Mouse (Mus musculus): Measurements from ENCODE around the gene Tpsb2. TPM values are rescaled to one million over a fixed set of nuclear protein-coding genes. Genes with fewer than 3 reads are reported as not detected.
A peak's percentile ranks its signal among the peaks of the same experiment; 100 is the strongest.

Gene Tpsb2
- not detected in 3 replicates for total RNA-seq (2017)

DNA sequence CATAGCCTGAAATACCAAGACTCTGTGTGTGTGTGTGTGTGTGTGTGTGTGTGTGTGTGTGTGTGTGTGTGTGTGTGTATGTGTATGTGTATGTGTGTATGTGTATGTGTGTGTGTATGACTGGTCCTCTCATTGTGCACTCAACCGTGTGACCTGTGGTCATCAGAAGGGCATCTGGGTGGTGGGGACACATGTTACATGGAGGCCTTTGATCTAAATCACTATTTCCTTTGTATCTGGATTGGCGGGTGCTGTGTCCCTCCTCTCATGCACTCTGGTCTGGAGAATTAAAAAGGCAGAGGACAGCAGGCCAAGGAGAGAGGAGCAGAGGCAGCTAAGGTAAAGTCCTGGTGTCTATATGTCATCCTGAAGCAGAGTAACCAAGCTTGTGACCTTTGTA lies at the start of gene Tpsb2:
Tpsb2 (plus strand) TSS at position 301 of the 400 bp plus-strand sequence.
- ATAC-seq (replicated peaks; ENCODE audit: insufficient number of reproducible peaks, low FRiP score, low TSS enrichment, poor library complexity, severe bottlenecking) = no peak

DNA sequence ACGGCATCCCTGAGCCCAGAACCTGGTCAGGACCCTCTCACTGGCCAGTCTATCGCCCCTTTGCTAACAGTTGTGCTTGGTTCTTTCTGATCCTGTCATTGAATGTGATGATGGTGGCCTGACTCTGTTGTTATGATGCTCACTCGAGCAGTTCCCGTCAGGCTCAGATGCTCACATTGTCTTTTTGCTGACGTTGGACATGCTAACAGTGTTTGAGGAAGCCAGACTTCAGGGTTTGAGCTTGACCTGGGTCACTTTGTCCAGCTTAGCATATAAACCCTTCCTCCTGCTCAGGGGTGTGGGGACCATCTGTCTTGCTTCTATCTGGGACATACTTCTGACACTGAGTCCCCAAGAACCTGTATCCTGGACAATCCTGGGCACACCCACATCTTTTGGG lies 47.8 kb upstream of the Tpsb2 start, which contains the start of gene Prss29:
Prss29 (plus strand) TSS at position 301 of the 400 bp plus-strand sequence.
- no peak for ATAC-seq (replicated peaks; ENCODE audit: insufficient number of reproducible peaks, low FRiP score, low TSS enrichment, poor library complexity, severe bottlenecking)

DNA sequence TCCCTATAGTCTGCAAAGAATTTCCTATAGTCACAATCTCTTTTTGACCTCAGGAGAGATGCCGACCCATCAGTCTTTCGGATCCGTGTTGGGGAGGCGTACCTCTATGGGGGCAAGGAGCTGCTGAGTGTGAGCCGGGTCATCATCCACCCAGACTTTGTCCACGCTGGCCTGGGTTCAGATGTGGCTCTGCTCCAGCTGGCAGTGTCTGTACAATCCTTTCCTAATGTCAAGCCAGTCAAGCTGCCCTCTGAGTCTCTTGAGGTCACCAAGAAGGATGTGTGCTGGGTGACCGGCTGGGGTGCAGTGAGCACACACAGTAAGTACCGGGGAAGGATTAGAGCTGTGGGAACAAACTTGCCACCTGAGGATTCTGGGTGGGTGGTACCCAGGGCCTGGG lies 45.3 kb upstream of the Tpsb2 start:
- ATAC-seq (replicated peaks; ENCODE audit: insufficient number of reproducible peaks, low FRiP score, low TSS enrichment, poor library complexity, severe bottlenecking) = no peak

DNA sequence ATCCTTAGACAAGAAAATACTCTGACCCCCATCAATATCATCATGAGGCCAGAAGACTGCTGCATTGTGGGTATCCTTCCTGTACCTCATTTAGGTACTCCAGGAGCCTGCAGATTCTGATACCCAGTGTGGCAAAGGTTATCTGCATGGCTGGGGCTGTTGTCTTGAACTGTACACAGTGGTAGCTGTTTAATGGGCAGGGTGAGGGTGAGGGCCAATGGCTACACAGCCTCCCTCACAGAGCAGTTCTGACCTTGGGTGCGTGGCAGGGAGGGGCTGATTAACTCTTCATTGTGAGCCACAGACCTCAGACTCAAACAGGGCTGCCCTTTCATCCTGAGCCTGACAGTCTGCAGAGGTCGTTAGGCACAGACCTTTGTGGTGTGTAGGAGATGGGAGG lies 43.2 kb upstream of the Tpsb2 start:
- no peak for ATAC-seq (replicated peaks; ENCODE audit: insufficient number of reproducible peaks, low FRiP score, low TSS enrichment, poor library complexity, severe bottlenecking)

DNA sequence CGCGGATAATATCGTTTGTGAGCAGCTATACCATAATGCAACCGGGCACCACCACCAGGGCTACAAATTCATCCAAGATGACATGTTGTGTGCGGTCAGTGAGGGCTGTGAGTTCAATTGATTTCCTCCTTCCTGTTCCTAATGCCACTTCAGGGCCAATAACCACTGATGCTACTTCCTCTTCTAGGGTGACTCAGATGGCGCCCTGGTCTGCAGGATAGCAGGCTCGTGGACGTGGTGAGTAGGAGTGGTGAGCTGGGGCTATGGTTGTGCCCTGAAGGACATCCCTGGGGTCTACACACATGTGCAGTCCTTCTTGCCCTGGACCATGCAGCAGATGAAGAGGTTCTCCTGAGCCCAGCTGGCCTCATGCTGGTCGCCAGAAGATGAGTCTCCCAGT lies 33.8 kb upstream of the Tpsb2 start:
- ATAC-seq (replicated peaks; ENCODE audit: insufficient number of reproducible peaks, low FRiP score, low TSS enrichment, poor library complexity, severe bottlenecking) = peak; percentile 78

DNA sequence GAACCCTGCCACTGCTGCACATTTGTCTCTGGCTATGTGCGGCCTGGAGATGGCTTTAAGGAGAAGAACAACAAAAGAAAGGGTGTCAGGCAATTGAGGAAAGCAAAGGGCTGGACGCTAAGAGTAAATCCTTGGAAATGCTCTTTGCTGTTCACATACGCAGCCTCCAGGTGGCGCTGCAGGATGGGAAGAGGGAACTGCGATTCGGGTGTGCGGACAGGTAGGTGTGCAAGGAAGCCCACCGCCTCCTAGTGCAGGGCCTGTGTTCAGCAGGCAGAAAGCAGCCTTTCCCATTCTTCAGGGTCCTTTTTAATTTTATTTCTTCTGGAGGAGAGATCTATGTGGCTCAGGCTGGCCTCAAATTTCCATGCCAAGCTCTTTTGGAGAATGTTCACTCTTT lies 32.2 kb upstream of the Tpsb2 start:
- no peak; the same call in 1 of the 2 replicates for ATAC-seq (replicated peaks; ENCODE audit: insufficient number of reproducible peaks, low FRiP score, low TSS enrichment, poor library complexity, severe bottlenecking)

DNA sequence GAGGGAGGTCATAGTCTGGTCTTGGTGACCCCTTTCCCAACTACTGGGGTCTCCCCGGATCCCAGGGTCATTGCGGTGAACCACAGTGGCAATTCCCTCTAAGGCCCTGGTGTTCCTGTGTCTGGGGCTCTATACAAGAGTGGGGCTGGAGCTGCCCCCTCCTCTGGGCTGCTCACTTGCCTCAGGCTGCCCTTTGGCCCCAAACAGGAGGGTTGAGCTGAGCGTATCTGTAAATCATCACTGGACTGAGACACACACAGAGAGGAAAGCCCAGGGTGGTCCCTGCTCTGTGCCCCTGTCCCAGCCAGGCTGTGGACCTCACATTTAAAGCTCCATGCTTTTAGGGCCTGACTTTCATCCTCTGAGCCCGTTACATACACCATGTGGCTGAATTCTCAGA lies 27.9 kb upstream of the Tpsb2 start:
- no peak for ATAC-seq (replicated peaks; ENCODE audit: insufficient number of reproducible peaks, low FRiP score, low TSS enrichment, poor library complexity, severe bottlenecking)

DNA sequence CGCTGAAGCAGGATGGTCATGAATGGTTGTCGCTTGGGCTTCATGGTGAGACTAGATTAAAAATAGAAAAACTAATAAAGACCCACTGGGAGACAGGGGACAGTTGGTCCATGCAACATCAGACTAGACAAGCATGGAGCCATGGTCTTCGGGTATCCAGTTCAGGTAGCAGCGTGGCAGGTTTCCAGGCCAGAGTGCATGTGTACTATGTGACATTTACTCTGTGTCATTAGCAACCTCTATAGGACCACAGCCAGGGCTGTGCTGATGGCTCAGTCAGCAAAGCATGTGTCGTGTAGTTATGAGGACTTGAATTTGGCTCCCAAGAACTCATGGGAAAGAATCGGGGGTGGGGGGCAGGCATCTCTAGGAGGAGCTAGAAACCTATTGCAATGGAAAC lies 26.1 kb upstream of the Tpsb2 start:
- no peak for ATAC-seq (replicated peaks; ENCODE audit: insufficient number of reproducible peaks, low FRiP score, low TSS enrichment, poor library complexity, severe bottlenecking)

DNA sequence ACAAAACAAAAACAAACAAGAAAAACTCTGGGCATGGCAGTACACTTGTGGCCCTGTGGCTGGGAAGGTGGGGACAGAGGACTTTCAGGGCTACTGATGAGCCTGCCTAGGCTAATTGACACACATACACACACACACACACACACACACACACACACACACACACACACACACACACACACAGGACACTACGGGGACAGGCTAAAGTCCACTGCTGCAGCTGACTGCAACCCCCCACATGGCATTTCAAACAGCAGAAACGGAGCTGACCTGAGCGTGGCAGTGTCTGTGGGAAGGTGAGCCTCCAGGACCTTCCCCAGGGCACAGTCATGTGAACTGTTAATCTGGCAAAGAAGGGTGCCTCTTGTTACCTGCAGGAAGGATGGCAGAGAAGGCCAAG lies 24.6 kb upstream of the Tpsb2 start:
- no peak for ATAC-seq (replicated peaks; ENCODE audit: insufficient number of reproducible peaks, low FRiP score, low TSS enrichment, poor library complexity, severe bottlenecking)

DNA sequence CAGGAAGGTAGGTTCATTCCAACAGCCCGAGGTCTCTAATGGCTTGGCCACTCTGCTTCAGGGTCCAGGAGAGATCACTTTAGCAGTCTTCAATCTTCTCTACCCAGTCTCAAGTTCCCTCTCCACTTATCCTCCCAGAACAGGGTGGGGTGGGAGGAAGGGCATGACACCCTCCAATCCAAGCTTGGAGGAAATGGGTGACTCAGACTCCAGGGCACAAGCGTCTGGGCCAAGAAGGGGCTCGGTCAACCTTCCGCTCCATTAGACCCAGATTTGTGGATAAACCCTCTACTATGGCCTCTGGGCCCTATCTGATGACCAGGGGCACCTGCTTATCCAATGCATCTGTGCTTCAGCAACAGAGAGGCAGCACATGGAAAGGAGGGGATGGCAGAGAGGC lies 20.6 kb upstream of the Tpsb2 start, which contains the start of gene Tpsab1:
Tpsab1 (minus strand) TSS at position 101 of the 400 bp plus-strand sequence.
- no peak for ATAC-seq (replicated peaks; ENCODE audit: insufficient number of reproducible peaks, low FRiP score, low TSS enrichment, poor library complexity, severe bottlenecking)

DNA sequence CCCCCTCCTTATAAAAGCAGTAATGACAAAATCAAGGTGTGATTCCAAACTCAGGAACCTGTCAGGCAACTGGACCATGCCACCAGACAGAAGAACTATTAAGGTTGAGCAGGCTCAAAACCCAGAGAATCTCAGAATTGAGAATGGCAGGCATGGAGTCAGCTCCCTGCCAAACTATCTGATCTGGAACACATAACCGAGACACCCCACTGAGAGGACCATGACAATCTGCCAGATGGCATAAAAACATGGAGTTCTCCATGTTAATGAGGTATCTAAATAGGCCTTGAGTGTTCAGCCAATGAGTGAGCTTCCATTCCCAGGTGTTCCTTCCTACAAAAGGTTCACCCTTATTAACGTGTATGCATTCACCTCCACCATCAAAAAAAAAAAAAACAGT lies 4.8 kb upstream of the Tpsb2 start:
- ATAC-seq (replicated peaks; ENCODE audit: insufficient number of reproducible peaks, low FRiP score, low TSS enrichment, poor library complexity, severe bottlenecking) = no peak

DNA sequence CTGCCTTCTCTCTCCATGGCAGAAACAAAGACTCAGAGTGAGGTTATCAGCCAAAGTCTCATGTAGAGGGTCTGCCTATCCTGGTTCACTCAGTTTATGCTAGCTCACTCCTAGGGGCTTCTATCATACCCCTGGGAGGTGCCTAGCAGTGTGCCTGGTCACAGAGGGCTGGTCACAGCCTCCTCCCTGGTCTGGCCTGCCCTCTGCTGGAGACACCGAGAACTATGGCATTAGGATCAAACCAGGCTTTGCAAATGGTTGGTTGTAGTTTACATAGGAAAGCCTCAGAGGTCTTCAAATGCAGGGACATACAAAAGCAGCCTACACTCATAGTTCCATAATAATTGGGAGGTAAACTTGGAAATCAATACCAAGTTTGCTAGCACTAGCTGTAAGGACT lies 2.4 kb upstream of the Tpsb2 start:
- no peak for ATAC-seq (replicated peaks; ENCODE audit: insufficient number of reproducible peaks, low FRiP score, low TSS enrichment, poor library complexity, severe bottlenecking)

DNA sequence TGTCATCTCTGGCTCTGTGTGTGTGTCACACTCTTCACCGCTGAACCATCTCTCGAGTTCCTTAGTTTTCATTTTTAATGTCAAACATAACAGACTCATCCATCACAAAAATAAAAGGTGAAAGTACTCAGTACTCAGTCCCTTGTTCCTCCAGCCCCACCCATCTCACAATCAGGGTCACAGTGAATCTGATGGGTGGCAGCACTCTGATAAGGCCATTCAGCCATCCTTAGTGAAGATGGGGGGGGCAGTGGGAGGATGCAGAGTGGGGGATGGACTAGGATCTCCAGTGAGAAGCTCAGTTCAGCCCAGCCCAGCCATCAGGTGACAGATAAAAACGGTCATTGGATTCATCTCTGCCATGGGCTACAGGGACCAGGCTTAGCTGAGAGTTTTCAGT lies 2.9 kb downstream of the Tpsb2 start, which contains the start of gene Tpsg1:
Tpsg1 (plus strand) TSS at position 301 of the 400 bp plus-strand sequence.
- no peak for ATAC-seq (replicated peaks; ENCODE audit: insufficient number of reproducible peaks, low FRiP score, low TSS enrichment, poor library complexity, severe bottlenecking)

DNA sequence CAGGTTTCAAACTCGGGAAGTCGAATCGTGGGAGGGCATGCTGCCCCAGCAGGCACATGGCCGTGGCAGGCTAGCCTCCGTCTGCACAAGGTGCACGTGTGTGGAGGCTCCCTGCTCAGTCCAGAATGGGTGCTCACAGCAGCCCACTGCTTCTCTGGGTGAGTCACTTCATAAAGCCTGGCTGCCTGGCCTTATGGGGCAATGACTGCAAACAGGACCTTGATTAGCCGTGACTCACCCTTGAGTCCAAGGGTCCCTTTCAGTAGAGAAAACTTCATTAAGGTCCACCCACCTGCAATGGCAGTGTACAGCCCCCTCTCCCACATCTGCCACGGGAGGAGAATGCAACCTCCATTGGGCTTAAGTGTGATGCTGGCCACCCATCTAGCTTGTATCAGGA lies 6.4 kb downstream of the Tpsb2 start:
- no peak for ATAC-seq (replicated peaks; ENCODE audit: insufficient number of reproducible peaks, low FRiP score, low TSS enrichment, poor library complexity, severe bottlenecking)

DNA sequence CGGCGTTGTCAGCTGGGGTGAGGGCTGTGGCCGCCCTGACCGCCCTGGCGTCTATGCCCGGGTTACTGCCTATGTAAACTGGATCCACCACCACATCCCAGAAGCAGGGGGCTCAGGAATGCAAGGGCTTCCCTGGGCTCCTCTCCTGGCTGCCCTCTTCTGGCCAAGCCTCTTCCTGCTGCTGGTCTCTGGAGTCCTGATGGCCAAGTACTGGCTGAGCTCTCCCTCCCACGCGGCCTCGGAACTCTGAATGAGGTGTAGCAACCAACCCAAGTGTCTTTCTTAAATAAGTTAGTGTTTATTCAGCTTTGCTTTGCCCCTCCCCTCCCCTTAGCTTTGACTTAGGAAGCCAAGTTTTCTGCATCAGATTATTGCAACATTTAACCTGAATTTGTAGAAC lies 7.9 kb downstream of the Tpsb2 start:
- ATAC-seq (replicated peaks; ENCODE audit: insufficient number of reproducible peaks, low FRiP score, low TSS enrichment, poor library complexity, severe bottlenecking) = no peak

DNA sequence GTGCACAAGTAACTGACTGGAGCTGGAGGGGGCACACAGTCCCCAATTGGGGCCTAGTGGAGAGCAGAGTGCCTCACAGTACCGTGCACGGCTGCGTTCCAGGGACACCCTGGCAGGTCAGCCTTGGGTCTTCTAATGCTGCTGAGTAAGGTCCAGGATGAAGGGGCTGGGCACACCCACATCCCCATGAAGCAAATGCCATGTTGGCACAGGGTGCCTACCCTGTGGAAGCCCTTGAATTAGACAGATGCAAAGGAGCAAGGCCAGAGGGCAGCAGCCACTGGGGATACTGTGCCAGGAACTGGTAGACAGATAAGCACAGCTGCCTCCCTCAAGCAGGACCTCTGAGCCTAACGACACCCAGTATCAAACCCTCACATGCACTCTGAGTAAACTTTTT lies 28.4 kb downstream of the Tpsb2 start:
- no peak for ATAC-seq (replicated peaks; ENCODE audit: insufficient number of reproducible peaks, low FRiP score, low TSS enrichment, poor library complexity, severe bottlenecking)

DNA sequence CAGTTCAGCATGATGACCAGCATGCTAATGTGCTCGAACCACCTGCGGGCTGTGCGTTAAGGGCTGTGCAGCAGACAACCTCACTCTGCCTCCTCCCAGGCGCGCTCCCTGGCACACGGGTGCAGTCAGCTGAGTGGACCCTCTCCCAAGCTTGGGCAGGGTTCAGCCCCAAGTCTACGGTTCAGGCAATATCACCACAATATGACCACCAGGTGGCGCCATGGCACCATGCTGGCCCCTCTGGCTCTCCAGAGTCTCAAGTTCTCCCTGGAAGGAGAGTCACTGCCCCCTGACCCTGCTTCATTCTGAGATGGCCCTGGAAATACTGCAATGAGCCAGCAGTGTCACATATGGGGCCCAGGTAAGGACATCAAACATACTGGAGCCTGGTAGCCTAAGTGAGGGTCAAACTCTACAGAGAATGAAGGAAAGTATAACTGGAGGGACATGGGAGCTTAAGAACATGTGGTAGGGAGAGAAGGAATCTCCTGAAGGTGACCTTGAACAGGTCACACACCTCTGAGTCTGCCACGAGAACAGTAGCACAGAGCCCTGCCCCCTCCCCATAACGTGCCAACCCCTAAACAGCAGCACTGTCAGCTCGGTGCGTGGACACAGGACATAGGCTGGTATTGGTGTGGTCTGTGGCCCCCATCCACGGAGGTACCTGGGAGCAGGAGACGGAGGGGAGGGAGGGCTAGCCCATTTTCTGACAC lies 31.9 kb downstream of the Tpsb2 start:
- ATAC-seq (replicated peaks; ENCODE audit: insufficient number of reproducible peaks, low FRiP score, low TSS enrichment, poor library complexity, severe bottlenecking) = no peak

DNA sequence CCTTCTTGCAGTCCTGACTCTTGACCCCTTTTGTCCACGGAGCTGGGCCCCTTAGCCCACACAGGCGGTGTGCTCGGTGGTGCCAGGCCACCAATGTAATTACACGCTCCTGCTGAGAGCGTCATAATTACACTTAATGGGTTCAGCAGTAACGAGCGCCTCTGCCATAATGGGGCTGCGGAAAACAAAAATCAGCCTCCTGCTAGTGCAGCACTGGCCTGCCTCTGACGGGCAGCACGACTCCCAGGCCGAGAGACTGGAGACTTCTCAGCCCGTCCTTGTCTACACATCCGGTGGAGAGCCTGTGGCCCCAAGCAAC lies 32.4 kb downstream of the Tpsb2 start:
- ATAC-seq (replicated peaks; ENCODE audit: insufficient number of reproducible peaks, low FRiP score, low TSS enrichment, poor library complexity, severe bottlenecking) = no peak

DNA sequence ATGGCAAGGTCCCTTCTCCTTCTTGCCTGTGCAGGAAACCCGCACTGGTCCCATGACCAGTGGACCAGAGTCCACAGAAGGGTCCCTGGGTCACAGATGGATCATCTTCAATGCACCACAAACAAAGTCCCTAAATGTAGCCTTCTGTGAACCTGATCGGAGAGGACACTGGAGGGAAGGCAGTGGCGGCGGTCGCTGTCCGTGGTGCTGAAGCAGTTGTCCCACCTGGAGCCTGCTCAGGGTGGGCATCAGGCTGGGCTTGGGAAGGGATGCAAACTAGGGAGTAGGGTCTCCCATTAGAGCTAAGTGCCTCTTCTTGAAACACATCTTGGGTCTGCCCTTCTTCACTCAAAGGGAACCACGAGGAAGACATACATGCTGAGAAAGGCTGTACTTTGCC lies 34.3 kb downstream of the Tpsb2 start:
- ATAC-seq (replicated peaks; ENCODE audit: insufficient number of reproducible peaks, low FRiP score, low TSS enrichment, poor library complexity, severe bottlenecking) = no peak

DNA sequence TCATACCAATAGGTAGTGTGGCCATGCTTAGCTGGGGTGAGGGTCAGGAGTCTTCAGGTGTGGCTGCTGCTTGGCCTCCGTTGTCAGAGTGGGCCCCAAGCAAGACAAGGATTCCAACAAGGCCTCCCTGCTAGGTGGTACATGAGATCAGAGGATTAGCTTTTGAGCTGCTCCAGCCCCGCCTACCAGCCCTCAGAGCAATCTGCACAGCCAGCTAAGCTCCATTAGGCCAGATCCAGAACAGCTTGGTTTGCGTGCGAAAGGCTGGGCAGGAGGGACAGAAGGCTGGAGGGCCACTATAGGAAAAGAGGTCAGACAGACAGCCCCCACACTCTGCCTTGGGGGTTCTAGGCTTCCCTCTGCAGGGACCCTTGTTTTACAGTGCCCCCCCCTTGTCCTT lies 35.4 kb downstream of the Tpsb2 start:
- no peak for ATAC-seq (replicated peaks; ENCODE audit: insufficient number of reproducible peaks, low FRiP score, low TSS enrichment, poor library complexity, severe bottlenecking)

DNA sequence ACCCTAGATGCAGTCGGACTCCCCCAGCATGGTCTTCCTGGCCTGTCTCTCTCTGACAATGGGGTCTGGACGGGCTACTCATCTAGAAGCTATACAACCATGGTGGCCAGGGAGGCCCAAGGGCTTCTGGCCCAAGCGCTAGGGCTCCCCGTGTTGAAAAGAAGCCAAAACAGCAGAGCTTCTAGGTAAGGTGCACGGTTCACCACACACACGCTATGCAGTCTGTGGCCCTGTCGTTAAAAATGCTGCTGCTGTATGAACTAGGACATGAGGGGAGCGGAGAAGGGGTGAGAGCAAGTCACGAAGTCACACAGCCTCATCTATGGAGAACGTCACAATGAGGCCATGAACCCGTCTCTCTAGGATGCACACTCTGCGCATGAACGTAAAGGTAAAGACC lies 36.1 kb downstream of the Tpsb2 start:
- ATAC-seq (replicated peaks; ENCODE audit: insufficient number of reproducible peaks, low FRiP score, low TSS enrichment, poor library complexity, severe bottlenecking) = no peak

Data from monocyte, adult 5-6 weeks (primary cell).